Mouse (Mus musculus): Measurements from ENCODE around the gene Antxr2.

DNA sequence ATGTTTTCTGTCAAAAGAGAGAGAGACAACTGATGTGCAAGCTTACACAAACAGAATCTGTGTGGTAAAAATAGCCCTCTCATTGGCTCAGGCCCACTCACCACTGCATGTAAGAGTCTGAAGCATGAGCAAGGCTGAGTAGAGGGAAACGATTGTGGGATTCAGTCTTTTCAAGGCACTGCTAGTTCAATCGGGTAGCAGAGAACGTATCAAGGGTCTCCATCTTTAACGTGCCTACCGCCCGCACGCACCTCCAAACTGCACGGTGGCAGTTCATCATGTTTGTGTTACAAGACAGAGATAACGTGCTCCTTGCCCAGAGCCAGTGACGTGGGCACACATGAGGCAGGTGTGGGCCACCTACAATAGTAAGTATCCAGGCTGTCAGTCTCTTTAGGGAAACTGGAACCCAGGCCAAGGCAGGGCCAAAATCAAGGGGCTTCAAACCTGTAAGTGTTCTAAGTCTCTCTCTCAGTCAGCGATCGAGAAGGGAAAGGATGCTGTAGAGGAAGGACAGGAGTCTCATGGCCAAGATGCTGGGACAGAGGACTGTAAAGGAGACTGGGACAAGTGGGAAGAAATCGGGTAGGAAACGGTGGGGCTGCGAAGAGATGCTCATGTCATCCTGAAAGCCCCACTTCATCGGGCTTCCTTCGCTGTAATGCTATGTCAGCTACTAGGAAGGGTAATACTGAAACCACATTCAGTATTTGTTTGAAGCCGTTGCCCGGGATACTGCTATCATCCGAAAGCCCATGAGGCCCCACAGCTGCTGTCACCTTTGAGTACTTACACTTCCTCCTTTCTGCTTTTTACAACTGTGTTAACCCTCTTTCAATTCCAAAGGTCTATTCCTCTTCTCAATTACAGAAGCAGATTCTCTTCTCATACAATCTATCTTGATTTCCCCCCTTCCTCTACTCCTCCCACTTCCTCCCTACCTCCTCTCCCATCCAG lies 14.3 kb downstream of the Antxr2 start:
- no peak for TF ChIP-seq CTCF (conservative IDR thresholded peaks at IDR 0.05; ENCODE audit: insufficient read depth, insufficient read length, low read depth, low read length)
- TF ChIP-seq POLR2A (IDR thresholded peaks at IDR 0.05; ENCODE audit: low read depth, low read length), result no peak

Measured in kidney, adult 2 months (tissue).